Mouse (Mus musculus) hindbrain, embryonic 14.5 days (tissue): ENCODE data around the gene Zfp949. TPM values are rescaled to one million over a fixed set of nuclear protein-coding genes. Genes with fewer than 3 reads are reported as not detected.

Experiments used
- ATAC-seq: fragments of 200-750 bp; cut with Nextera tagmentation; 2 replicates; pipeline ENCODE4 v1.8.0; 2017; ENCODE audit warnings: moderate number of reproducible peaks, mild to moderate bottlenecking, moderate TSS enrichment, moderate library complexity; ENCODE audit not compliant: low FRiP score
- DNase-seq: peaks from one replicate; pipeline ENCODE4 v3.0.0-alpha.2; 2015; ENCODE audit warnings: low spot score
- H3K27ac ChIP-seq: fragments of 300-500 bp; sonication (generic); 2 replicates; pipeline ENCODE4 v1.5.1; 2014; ENCODE audit warnings: mild to moderate bottlenecking, moderate library complexity
- H3K27me3 ChIP-seq: fragments of 300-500 bp; sonication (generic); 2 replicates; pipeline ENCODE4 v1.6.1; 2014; ENCODE audit warnings: mild to moderate bottlenecking, low read length, mixed read lengths; ENCODE audit not compliant: control insufficient read depth, insufficient read depth
- H3K36me3 ChIP-seq: fragments of 300-500 bp; sonication (generic); replicated peaks from 2 replicates; pipeline ENCODE4 v1.6.1; 2014; ENCODE audit not compliant: control insufficient read depth, insufficient read depth
- H3K4me1 ChIP-seq: fragments of 300-500 bp; sonication (generic); replicated peaks from 2 replicates; pipeline ENCODE4 v1.6.1; 2014; ENCODE audit warnings: antibody characterized with exemption, low read length, mixed read lengths; ENCODE audit not compliant: control insufficient read depth, insufficient read depth
- H3K4me2 ChIP-seq: fragments of 300-500 bp; sonication (generic); replicated peaks from 2 replicates; pipeline ENCODE4 v1.6.1; 2014; ENCODE audit warnings: mild to moderate bottlenecking, moderate library complexity
- H3K4me3 ChIP-seq: fragments of 300-500 bp; sonication (generic); replicated peaks from 2 replicates; pipeline ENCODE4 v1.5.1; 2014; ENCODE audit warnings: mild to moderate bottlenecking, low read length
- H3K9ac ChIP-seq: fragments of 300-500 bp; sonication (generic); 2 replicates; pipeline ENCODE4 v1.6.1; 2014
- H3K9me3 ChIP-seq: fragments of 300-500 bp; sonication (generic); 2 replicates; pipeline ENCODE4 v1.6.1; 2016; ENCODE audit warnings: low read length; ENCODE audit not compliant: control insufficient read depth
- WGBS: fragments of 180-500 bp; shearing (Covaris S2); extraction: QIAGEN DNeasy Blood & Tissue Kit; methylation state at CpG from one replicate; pipeline ENCODE4 v1.1.7; 2014; 5-methylcytosine and 5-hydroxymethylcytosine counted together
- polyA plus RNA-seq: library from polyadenylated mRNA; unstranded; fragments of >200 nt; fragmentation: Nextera tagmentation; extraction: Ambion mirVana; gene quantifications from 2 replicates; pipeline ENCODE4 v1.2.1, GENCODE M21; 2014

The Zfp949 gene
- 16.9 and 18.4 TPM in 2 replicates for polyA plus RNA-seq

GRCm38 (mm10) chr9:88547851-88548613 is at the start of gene Zfp949:
Zfp949 (plus strand) TSS chr9:88548020.
- Histone ChIP-seq H3K27ac (peak within 1 kb of the TSS; percentile 89), H3K9me3 (no peaks in the 10 kb centered on the region), H3K4me2 (peak within 1 kb of the TSS; percentile 79), H3K36me3 (peaks cover 16% of the 10 kb centered on the region; the same call in 1 of the 2 replicates), H3K27me3 (no peaks in the 10 kb centered on the region), H3K9ac (peak within 1 kb of the TSS; percentile 81), H3K4me1 (peaks cover 24% of the 10 kb centered on the region), H3K4me3 (peak within 1 kb of the TSS; percentile 69)
- WGBS, result under 1% methylated on average over 30 of the region's 30 CpGs
- DNase-seq (peak; percentile 88), ATAC-seq (peak; percentile 95)

GRCm38 (mm10) chr9:88500112-88500511 is 47.7 kb upstream of the Zfp949 start:
- H3K36me3 ChIP-seq, result no peaks in the 10 kb centered on the region
- H3K4me1 ChIP-seq, result no peaks in the 10 kb centered on the region
- H3K4me2 ChIP-seq, result no peak overlapping the region
- ATAC-seq (no peak), DNase-seq (no peak)
- H3K27me3 ChIP-seq, result no peaks in the 10 kb centered on the region
- no peaks in the 10 kb centered on the region for H3K9me3 ChIP-seq
- no peak overlapping the region for H3K9ac ChIP-seq
- no peak overlapping the region for H3K27ac ChIP-seq
- WGBS, result 92% methylated on average over 2 of the region's 2 CpGs
- no peak overlapping the region for H3K4me3 ChIP-seq

GRCm38 (mm10) chr9:88501846-88502245 is 46.0 kb upstream of the Zfp949 start:
- Histone ChIP-seq H3K4me3 (no peak overlapping the region), H3K4me2 (no peak overlapping the region), H3K27me3 (no peaks in the 10 kb centered on the region), H3K27ac (no peak overlapping the region), H3K9ac (no peak overlapping the region), H3K4me1 (no peaks in the 10 kb centered on the region), H3K9me3 (no peaks in the 10 kb centered on the region), H3K36me3 (no peaks in the 10 kb centered on the region)
- no peak for ATAC-seq
- 90% methylated on average over 6 of the region's 6 CpGs for WGBS
- no peak for DNase-seq

GRCm38 (mm10) chr9:88515546-88515945 is 32.3 kb upstream of the Zfp949 start:
- Histone ChIP-seq H3K4me2 (no peak overlapping the region), H3K9ac (no peak overlapping the region), H3K9me3 (no peaks in the 10 kb centered on the region), H3K27me3 (no peaks in the 10 kb centered on the region), H3K4me1 (peaks cover 13% of the 10 kb centered on the region), H3K27ac (no peak overlapping the region), H3K36me3 (peaks cover 22% of the 10 kb centered on the region), H3K4me3 (no peak overlapping the region)
- ATAC-seq (no peak), DNase-seq (no peak)
- 91% methylated on average over 1 of the region's 1 CpGs for WGBS

GRCm38 (mm10) chr9:88516361-88516995 is 31.3 kb upstream of the Zfp949 start:
- no peak overlapping the region for H3K4me2 ChIP-seq
- no peak overlapping the region for H3K4me3 ChIP-seq
- ATAC-seq, result no peak
- peaks cover 30% of the 10 kb centered on the region for H3K36me3 ChIP-seq
- no peaks in the 10 kb centered on the region for H3K27me3 ChIP-seq
- H3K9ac ChIP-seq, result no peak overlapping the region
- H3K9me3 ChIP-seq, result no peaks in the 10 kb centered on the region
- H3K4me1 ChIP-seq, result peaks cover 20% of the 10 kb centered on the region
- 85% methylated on average over 3 of the region's 3 CpGs for WGBS
- no peak overlapping the region for H3K27ac ChIP-seq
- DNase-seq, result no peak

- Histone ChIP-seq H3K27ac (no peak overlapping the region), H3K36me3 (peaks cover 30% of the 10 kb centered on the region), H3K4me2 (peak overlapping the region; percentile 96), H3K9ac (no peak overlapping the region), H3K4me3 (no peak overlapping the region; the same call in 1 of the 2 replicates), H3K9me3 (no peaks in the 10 kb centered on the region), H3K4me1 (peaks cover 20% of the 10 kb centered on the region), H3K27me3 (no peaks in the 10 kb centered on the region)
- DNase-seq (no peak), ATAC-seq (no peak)
Observed at GRCm38 (mm10) chr9:88519390-88520121, 28.3 kb upstream of the Zfp949 start.

GRCm38 (mm10) chr9:88520122-88520848 is 27.5 kb upstream of the Zfp949 start:
- Histone ChIP-seq H3K4me1 (peaks cover 20% of the 10 kb centered on the region), H3K36me3 (peaks cover 30% of the 10 kb centered on the region), H3K4me2 (peak overlapping the region; percentile 96), H3K9me3 (no peaks in the 10 kb centered on the region), H3K4me3 (peak overlapping the region; percentile 85), H3K27me3 (no peaks in the 10 kb centered on the region), H3K27ac (no peak overlapping the region), H3K9ac (peak overlapping the region; percentile 97)
- DNase-seq (no peak), ATAC-seq (no peak)
- WGBS, result 28% methylated on average over 2 of the region's 2 CpGs

- no peak overlapping the region for H3K27ac ChIP-seq
Observed at GRCm38 (mm10) chr9:88520849-88521483, 26.9 kb upstream of the Zfp949 start.

More at GRCm38 (mm10) chr9:88520849-88521483, 26.9 kb upstream of the Zfp949 start:
- ATAC-seq, result no peak
- peak overlapping the region; percentile 85 for H3K4me3 ChIP-seq
- peaks cover 20% of the 10 kb centered on the region for H3K4me1 ChIP-seq
- H3K36me3 ChIP-seq, result peaks cover 30% of the 10 kb centered on the region
- 19% methylated on average over 4 of the region's 4 CpGs for WGBS
- H3K9me3 ChIP-seq, result no peaks in the 10 kb centered on the region
- H3K4me2 ChIP-seq, result peak overlapping the region; percentile 96
- DNase-seq, result no peak
- H3K9ac ChIP-seq, result peak overlapping the region; percentile 97
- no peaks in the 10 kb centered on the region for H3K27me3 ChIP-seq
